Mouse (Mus musculus) neural tube, embryonic 15.5 days (tissue): ENCODE data around the gene Pdf. TPM values are rescaled to one million over a fixed set of nuclear protein-coding genes. Genes with fewer than 3 reads are reported as not detected.
"Not testable (repeated sequence)": the region's sequence is repeated elsewhere in the genome, so short reads cannot be mapped to it uniquely, and the experiment has no call there.

Source experiments
- ATAC-seq: fragments of 200-750 bp; cut with Nextera tagmentation; 2 replicates; pipeline ENCODE4 v1.8.0; 2017; ENCODE audit warnings: mild to moderate bottlenecking, moderate TSS enrichment, moderate library complexity; ENCODE audit not compliant: low FRiP score
- H3K27ac ChIP-seq: fragments of 300-500 bp; sonication (generic); replicated peaks from 2 replicates; pipeline ENCODE4 v1.5.1; 2015; ENCODE audit warnings: mild to moderate bottlenecking, inconsistent platforms
- H3K27me3 ChIP-seq: fragments of 300-500 bp; sonication (generic); replicated peaks from 2 replicates; pipeline ENCODE4 v1.6.1; 2015; ENCODE audit warnings: inconsistent platforms
- H3K36me3 ChIP-seq: fragments of 300-500 bp; sonication (generic); 2 replicates; pipeline ENCODE4 v1.6.1; 2015; ENCODE audit warnings: inconsistent platforms
- H3K4me1 ChIP-seq: fragments of 300-500 bp; sonication (generic); 2 replicates; pipeline ENCODE4 v1.6.1; 2015; ENCODE audit warnings: inconsistent platforms
- H3K4me2 ChIP-seq: fragments of 300-500 bp; sonication (generic); 2 replicates; pipeline ENCODE4 v1.6.1; 2015; ENCODE audit warnings: inconsistent platforms, mild to moderate bottlenecking, moderate library complexity
- H3K4me3 ChIP-seq: fragments of 300-500 bp; sonication (generic); replicated peaks from 2 replicates; pipeline ENCODE4 v1.5.1; 2015; ENCODE audit warnings: mild to moderate bottlenecking, inconsistent platforms
- H3K9ac ChIP-seq: fragments of 300-500 bp; sonication (generic); replicated peaks from 2 replicates; pipeline ENCODE4 v1.6.1; 2015; ENCODE audit warnings: mild to moderate bottlenecking, inconsistent platforms
- H3K9me3 ChIP-seq: fragments of 300-500 bp; sonication (generic); replicated peaks from 2 replicates; pipeline ENCODE4 v1.6.1; 2016; ENCODE audit warnings: inconsistent platforms
- WGBS: fragments of 180-500 bp; shearing (Covaris S2); methylation state at CpG from one replicate; pipeline ENCODE4 v1.1.7; 2015; ENCODE audit warnings: mixed read lengths; 5-methylcytosine and 5-hydroxymethylcytosine counted together
- polyA plus RNA-seq: library from polyadenylated mRNA; unstranded; fragments of >200 nt; fragmentation: Nextera tagmentation; extraction: Ambion mirVana; gene quantifications from 2 replicates; pipeline ENCODE4 v1.2.1, GENCODE M21; 2015

The Pdf gene
- polyA plus RNA-seq, 1 experiment from 2014 or later, result 43.5 TPM

DNA sequence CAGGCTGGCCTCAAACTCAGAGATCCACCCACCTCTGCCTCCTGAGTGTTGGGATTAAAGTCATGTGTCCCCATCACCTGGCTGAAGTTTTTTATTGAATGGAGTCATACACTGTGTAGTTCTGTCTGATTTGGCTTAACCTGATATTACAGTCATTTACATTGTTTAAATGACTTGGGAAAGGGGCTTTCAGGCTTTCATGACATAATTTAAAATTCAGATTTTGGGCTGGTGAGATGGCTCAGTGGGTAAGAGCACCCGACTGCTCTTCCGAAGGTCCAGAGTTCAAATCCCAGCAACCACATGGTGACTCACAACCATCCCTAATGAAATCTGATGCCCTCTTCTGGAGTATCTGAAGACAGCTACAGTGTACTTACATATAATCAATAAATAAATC, 14.8 kb downstream of the Pdf start:
- not testable (repeated sequence) for H3K9ac ChIP-seq, H3K4me2 ChIP-seq, H3K4me3 ChIP-seq, H3K27ac ChIP-seq, H3K27me3 ChIP-seq, H3K36me3 ChIP-seq, H3K9me3 ChIP-seq, ATAC-seq
- H3K4me1 ChIP-seq, result peaks cover 23% of the 10 kb centered on the region
- whole genome bisulfite sequencing, result 91% methylated on average over 2 of the region's 2 CpGs

DNA sequence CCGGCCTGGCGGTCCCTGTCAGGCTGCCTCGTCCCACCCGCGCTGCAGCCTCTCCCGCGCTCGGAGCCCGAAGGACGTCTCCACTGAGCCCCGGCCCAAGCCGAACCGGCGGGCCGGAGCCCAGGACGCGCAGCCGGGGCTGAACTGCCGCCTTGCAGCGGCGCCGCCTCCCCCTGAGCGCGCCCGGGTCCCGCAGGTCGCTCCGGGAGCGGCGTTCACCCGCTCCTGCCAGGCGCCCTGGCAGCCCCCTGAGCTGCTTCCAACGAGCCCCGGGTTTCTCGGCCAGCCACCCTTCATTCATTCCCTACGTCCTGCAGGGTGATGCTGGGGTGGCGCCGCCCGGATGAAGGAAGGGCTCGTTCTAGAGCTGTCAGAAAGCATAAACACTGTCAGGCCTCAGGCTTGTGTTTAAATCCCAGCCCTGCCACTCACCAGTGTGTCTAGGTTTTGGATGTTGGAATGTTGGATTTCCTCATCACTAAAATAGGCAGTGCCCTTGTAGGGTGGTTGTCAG, 16.8 kb downstream of the Pdf start:
- H3K4me1 ChIP-seq, result peaks cover 23% of the 10 kb centered on the region
- peak; percentile 37; the same call in 1 of the 2 replicates for ATAC-seq
- H3K36me3 ChIP-seq, result peaks cover under 1% of the 10 kb centered on the region; the same call in 1 of the 2 replicates
- peak overlapping the region; percentile 80 for H3K9ac ChIP-seq
- H3K4me2 ChIP-seq, result peak overlapping the region; percentile 64
- peak overlapping the region; percentile 91 for H3K4me3 ChIP-seq
- no peaks in the 10 kb centered on the region for H3K9me3 ChIP-seq
- no peaks in the 10 kb centered on the region for H3K27me3 ChIP-seq
- WGBS, result under 1% methylated on average over 35 of the region's 40 CpGs
- H3K27ac ChIP-seq, result peak overlapping the region; percentile 86

DNA sequence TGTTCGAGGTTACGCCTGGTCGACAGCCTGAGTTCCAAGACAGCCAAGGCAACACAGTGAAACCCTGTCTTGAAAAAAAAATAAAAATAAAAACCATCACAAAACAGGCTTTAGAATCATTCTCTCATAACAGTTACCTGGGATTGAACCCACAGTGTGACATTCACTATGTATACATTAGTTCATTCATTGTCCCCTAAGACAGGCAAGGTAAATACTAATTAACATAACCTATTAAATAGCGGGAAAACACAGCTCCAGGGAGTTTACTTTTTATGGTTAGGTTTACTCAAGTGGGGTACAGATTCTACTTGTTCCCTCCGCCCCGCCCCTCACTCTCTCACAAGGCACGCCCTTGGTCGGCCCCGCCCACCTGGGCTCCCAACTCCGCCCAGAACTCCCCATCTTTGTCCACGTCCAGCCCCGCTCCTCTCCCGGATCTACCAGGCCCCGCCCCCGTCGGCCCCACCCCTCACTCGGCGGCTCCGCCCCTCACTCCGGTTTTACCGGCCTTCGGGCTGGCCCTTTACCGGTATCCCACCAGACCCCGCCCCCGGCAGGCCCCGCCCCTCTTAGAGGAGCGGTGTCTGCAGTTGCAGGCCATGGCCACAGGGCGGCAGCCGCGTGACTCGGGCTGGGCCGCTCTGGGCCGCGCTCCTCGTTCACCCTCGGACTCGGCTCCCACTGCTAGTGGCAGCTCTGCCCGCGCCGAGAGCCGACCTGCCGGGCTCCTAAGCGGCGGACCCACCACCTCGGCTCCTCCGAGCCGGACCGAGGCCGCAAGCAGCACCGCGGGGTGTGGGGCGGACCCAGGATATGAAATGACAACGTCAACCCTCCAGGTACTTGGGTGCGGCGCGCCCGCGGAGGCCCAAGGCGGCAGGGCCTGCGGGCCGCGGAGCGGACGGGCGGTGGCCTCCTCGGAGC, 17.5 kb downstream of the Pdf start, which contains the start of gene Vps4a:
TSS of gene Vps4a (plus strand) at position 573 of the 927 bp plus-strand sequence.
- no peaks in the 10 kb centered on the region for H3K9me3 ChIP-seq
- 4% methylated on average over 64 of the region's 66 CpGs for WGBS
- no peaks in the 10 kb centered on the region for H3K36me3 ChIP-seq
- ATAC-seq, result peak; percentile 95
- no peaks in the 10 kb centered on the region for H3K27me3 ChIP-seq
- H3K4me3 ChIP-seq, result peak within 1 kb of the TSS; percentile 91
- H3K4me2 ChIP-seq, result peak within 1 kb of the TSS; percentile 64
- peak within 1 kb of the TSS; percentile 80 for H3K9ac ChIP-seq
- peaks cover 23% of the 10 kb centered on the region for H3K4me1 ChIP-seq
- H3K27ac ChIP-seq, result peak within 1 kb of the TSS; percentile 86

DNA sequence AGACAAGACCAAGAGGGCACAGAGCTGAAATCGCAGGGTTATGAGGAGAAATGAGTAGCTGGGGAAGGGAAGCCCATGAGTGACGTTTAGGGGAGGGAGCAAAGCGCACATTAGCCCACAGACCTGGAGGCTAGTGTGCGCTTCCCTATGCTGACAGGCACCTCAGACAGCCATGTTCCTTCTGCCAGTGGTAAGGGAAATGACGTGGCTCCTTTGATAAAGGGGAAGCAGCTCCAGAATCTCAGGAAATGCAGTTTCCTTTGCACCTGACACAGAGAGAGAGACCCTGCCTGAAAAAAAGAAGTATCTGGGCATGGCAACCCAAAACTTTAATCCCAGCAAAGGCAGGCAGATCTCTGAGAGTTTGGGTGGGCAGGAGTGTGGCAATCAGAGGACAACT, 18.4 kb downstream of the Pdf start:
- Histone ChIP-seq H3K9me3 (no peaks in the 10 kb centered on the region), H3K4me3 (no peak overlapping the region), H3K27me3 (no peaks in the 10 kb centered on the region), H3K4me2 (no peak overlapping the region), H3K27ac (no peak overlapping the region), H3K9ac (no peak overlapping the region), H3K4me1 (peaks cover 23% of the 10 kb centered on the region), H3K36me3 (no peaks in the 10 kb centered on the region)
- no peak for ATAC-seq
- 79% methylated on average over 5 of the region's 5 CpGs for WGBS

DNA sequence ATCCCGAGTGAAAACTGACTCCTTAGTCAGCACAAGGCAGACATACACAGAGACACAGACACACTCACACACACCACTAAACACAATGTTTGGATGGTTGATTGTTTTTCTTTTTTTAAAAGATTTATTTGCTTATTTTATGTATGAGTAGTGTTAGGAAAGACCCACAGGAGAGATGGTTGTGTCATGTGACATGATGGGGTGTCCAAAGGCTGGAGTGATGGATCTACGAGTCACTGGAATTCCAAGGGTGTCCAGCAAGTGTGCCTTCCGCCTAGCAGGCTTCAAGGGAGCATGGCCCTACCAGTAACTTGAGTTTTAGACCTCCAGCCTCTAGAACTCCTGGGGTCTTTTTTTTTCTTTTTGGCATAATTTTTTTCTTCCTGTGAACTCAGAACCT, 19.1 kb downstream of the Pdf start:
- no peak overlapping the region for H3K27ac ChIP-seq
- H3K4me3 ChIP-seq, result no peak overlapping the region
- peaks cover 21% of the 10 kb centered on the region for H3K4me1 ChIP-seq
- H3K36me3 ChIP-seq, result no peaks in the 10 kb centered on the region
- no peaks in the 10 kb centered on the region for H3K9me3 ChIP-seq
- H3K4me2 ChIP-seq, result no peak overlapping the region
- no peak for ATAC-seq
- H3K9ac ChIP-seq, result no peak overlapping the region
- WGBS, result 85% methylated on average over 3 of the region's 3 CpGs
- H3K27me3 ChIP-seq, result no peaks in the 10 kb centered on the region

DNA sequence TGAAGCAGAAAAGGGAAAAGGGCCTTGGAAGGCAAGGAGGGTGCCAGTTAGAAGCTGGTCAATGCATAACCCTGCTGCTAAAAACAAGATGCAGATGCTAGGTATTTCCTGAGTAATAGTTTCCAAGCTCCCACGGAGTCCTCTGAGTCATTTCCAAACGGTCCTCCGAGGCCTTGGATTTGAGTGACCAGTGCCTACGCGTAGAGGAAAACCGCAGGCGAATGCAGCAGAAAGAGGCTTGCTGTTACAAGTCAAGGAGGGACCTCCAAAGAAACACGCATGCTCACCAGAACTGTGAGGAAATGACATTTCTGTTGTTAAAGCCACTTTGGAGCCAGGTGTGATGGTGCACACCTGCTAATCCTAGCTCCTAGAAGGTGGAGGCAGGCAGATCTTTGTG, 24.9 kb downstream of the Pdf start:
- Histone ChIP-seq H3K27ac (no peak overlapping the region), H3K27me3 (no peaks in the 10 kb centered on the region), H3K9me3 (no peaks in the 10 kb centered on the region), H3K4me3 (no peak overlapping the region), H3K4me2 (no peak overlapping the region), H3K4me1 (no peaks in the 10 kb centered on the region), H3K36me3 (no peaks in the 10 kb centered on the region), H3K9ac (no peak overlapping the region)
- ATAC-seq, result no peak
- 92% methylated on average over 8 of the region's 8 CpGs for WGBS

DNA sequence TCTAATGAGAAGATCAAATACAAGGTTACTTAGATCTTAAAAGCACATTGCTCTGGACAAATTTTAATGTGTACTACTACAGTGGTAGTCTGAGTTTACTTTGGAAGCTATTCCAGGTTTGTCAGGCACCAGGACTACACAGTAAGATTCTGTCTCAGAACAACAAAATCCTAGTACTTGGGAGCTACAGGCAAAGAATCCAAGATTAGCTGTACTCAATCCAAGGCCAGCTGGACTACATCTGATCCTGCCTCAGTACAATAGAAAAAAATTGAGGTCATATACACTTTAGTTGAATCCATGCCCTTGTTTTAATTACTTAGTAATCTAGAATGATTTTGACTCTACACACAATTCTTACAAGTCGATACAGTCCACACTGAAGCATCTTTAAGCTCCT, 33.5 kb downstream of the Pdf start:
- Histone ChIP-seq H3K4me2 (no peak overlapping the region), H3K27me3 (no peaks in the 10 kb centered on the region), H3K9ac (no peak overlapping the region), H3K27ac (no peak overlapping the region), H3K4me1 (no peaks in the 10 kb centered on the region), H3K9me3 (no peaks in the 10 kb centered on the region), H3K36me3 (peaks cover 16% of the 10 kb centered on the region; the same call in 1 of the 2 replicates), H3K4me3 (no peak overlapping the region)
- ATAC-seq, result no peak
- 96% methylated on average over 1 of the region's 1 CpGs for WGBS

DNA sequence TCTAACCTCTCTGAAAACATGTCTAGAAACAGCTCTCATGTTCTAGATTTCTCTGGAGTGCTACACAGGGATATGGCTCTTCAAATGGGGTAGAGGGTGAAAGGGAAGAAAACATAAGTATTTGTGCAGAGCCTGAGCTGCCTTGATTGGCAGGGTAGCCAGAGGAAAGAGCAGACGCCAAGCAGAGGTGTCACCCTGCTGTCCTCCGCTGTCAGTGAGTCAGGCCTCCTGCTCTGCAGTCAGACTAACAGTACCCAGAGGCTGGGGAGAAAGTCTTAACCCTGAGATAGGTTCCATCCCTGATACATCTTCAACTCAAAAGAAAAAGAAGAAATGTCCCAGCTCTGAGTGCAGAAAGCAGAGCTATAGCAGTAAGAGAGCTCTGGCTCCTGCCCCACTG, 35.7 kb downstream of the Pdf start:
- Histone ChIP-seq H3K4me3 (no peak overlapping the region), H3K27ac (no peak overlapping the region), H3K9me3 (no peaks in the 10 kb centered on the region), H3K36me3 (peaks cover 19% of the 10 kb centered on the region; the same call in 1 of the 2 replicates), H3K4me2 (no peak overlapping the region), H3K27me3 (no peaks in the 10 kb centered on the region), H3K9ac (no peak overlapping the region), H3K4me1 (no peaks in the 10 kb centered on the region)
- ATAC-seq, result no peak
- WGBS, result 100% methylated on average over 2 of the region's 2 CpGs

DNA sequence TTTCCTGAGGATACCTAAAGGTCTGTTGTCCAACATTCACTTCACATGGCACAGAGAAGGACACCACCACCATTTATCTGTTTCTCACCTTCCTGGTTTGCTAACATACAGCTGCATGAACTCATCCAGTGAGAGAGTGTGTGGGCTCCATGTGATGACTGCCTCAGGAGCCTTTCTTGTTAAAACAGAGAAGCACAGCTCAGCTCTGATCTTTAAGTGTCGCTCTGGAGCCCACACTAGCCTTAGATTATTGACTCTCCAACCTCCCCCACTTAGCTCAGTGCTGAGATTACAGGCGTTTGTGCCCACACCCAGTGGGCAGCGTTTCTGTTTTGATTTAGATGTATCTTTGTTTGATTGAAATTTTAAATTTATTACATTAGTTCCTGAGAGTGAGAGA, 40.6 kb downstream of the Pdf start:
- no peaks in the 10 kb centered on the region for H3K9me3 ChIP-seq
- H3K27ac ChIP-seq, result no peak overlapping the region
- no peaks in the 10 kb centered on the region for H3K27me3 ChIP-seq
- H3K36me3 ChIP-seq, result peaks cover 18% of the 10 kb centered on the region; the same call in 1 of the 2 replicates
- H3K4me3 ChIP-seq, result no peak overlapping the region
- H3K9ac ChIP-seq, result no peak overlapping the region
- ATAC-seq, result no peak
- WGBS, result 91% methylated on average over 3 of the region's 3 CpGs
- H3K4me2 ChIP-seq, result no peak overlapping the region
- no peaks in the 10 kb centered on the region for H3K4me1 ChIP-seq

DNA sequence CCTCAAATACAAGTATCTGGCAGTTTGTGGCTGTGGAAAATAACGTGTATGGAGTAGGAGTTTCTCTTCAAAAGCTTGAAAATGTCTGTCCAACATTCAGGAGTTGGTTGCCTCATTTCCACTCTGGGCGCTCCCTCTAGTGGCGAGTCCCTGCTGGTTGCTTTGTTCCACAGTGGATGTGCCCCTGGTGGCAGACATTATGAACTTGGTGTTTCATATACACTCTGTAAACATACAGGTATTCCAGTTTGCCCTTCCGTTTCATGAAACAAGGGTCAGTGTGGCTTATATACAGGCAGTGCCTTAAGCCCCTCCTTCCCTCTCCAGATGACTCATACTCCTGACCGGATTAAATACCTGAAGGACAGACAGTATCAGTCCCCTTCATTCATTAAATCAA, 45.9 kb downstream of the Pdf start:
- ATAC-seq, result peak; percentile 65; the same call in 1 of the 2 replicates
- Histone ChIP-seq H3K27ac (no peak overlapping the region), H3K9ac (no peak overlapping the region), H3K9me3 (no peaks in the 10 kb centered on the region), H3K4me2 (no peak overlapping the region), H3K36me3 (no peaks in the 10 kb centered on the region; the same call in 1 of the 2 replicates), H3K4me1 (no peaks in the 10 kb centered on the region), H3K27me3 (no peaks in the 10 kb centered on the region), H3K4me3 (no peak overlapping the region)
- 45% methylated on average over 5 of the region's 5 CpGs for WGBS

DNA sequence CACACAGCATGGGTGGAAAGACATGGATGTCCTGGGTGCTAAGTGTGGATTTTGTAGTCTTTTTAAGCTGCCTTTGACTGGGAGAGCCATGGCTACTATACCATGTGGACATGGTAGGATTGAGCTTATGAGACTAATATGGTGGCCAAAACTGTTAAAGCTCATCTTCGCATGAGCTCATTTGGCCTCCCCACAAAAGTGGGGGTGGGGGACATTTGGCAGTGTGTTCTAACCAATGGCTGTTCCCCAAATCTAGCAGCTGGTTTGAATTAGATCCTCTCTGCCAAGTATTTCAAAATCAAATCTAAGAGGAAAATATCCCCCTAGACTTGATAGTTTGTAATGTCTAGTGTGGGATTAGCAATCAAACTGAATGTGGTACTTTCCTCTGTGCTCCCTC, 49.3 kb downstream of the Pdf start:
- H3K9me3 ChIP-seq, result no peaks in the 10 kb centered on the region
- ATAC-seq, result no peak
- H3K4me1 ChIP-seq, result no peaks in the 10 kb centered on the region
- no peak overlapping the region for H3K4me3 ChIP-seq
- no peaks in the 10 kb centered on the region for H3K36me3 ChIP-seq
- 71% methylated on average over 1 of the region's 1 CpGs for WGBS
- no peak overlapping the region for H3K9ac ChIP-seq
- H3K27me3 ChIP-seq, result no peaks in the 10 kb centered on the region
- no peak overlapping the region for H3K27ac ChIP-seq
- no peak overlapping the region for H3K4me2 ChIP-seq

DNA sequence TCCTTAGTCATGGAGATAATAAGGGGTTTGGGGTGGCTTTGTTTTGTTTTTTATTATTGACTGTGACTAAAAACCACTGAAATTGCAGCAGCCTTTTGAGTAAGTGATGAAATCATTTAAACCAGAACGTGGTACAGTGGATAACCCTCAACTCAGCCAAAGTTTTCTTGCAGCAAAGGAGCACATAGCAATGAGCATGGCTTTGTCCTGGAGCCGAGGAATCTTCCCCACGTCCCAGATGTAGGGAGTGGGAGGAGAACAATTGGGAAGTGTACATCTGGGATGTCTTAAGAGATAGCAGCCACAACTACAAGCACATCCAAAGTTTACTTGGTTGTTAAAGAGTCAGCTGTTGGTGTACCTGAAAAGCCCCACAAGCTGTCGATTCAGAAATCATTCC, 51.0 kb downstream of the Pdf start:
- H3K4me3 ChIP-seq, result no peak overlapping the region
- no peak overlapping the region for H3K4me2 ChIP-seq
- no peak for ATAC-seq
- WGBS, result 84% methylated on average over 4 of the region's 4 CpGs
- no peak overlapping the region for H3K9ac ChIP-seq
- no peaks in the 10 kb centered on the region for H3K4me1 ChIP-seq
- H3K9me3 ChIP-seq, result no peaks in the 10 kb centered on the region
- no peaks in the 10 kb centered on the region for H3K27me3 ChIP-seq
- no peaks in the 10 kb centered on the region for H3K36me3 ChIP-seq
- H3K27ac ChIP-seq, result no peak overlapping the region
